Mouse (Mus musculus) kidney, adult 2 months (tissue): ENCODE measurements around the gene Sec13. TPM values are rescaled to one million over a fixed set of nuclear protein-coding genes. Genes with fewer than 3 reads are reported as not detected.

ENCODE experiments used
- DNase-seq: peaks from one replicate; pipeline ENCODE4 v3.0.0; 2021
- H3K27ac ChIP-seq: fragments of 200-500 bp; 2 replicates; pipeline ENCODE4 v1.5.1; 2012; ENCODE audit warnings: low read depth, low read length, control low read depth, inconsistent platforms; ENCODE audit not compliant: insufficient read depth
- H3K27me3 ChIP-seq: fragments of 200-500 bp; replicated peaks from 2 replicates; pipeline ENCODE4 v1.6.1; 2012; ENCODE audit warnings: mild to moderate bottlenecking, moderate library complexity, low read length, inconsistent platforms; ENCODE audit not compliant: control insufficient read depth, insufficient read depth
- H3K36me3 ChIP-seq: fragments of 200-500 bp; 2 replicates; pipeline ENCODE4 v1.6.1; 2012; ENCODE audit warnings: mild to moderate bottlenecking, moderate library complexity, low read length, inconsistent platforms; ENCODE audit not compliant: control insufficient read depth, insufficient read depth
- H3K4me1 ChIP-seq: fragments of 200-500 bp; 2 replicates; pipeline ENCODE4 v1.6.1; 2011; ENCODE audit warnings: low read length; ENCODE audit not compliant: control insufficient read depth, insufficient read depth
- H3K4me3 ChIP-seq: fragments of 200-500 bp; 2 replicates; pipeline ENCODE4 v1.5.1; 2011; ENCODE audit warnings: mild to moderate bottlenecking, low read depth, low read length, control low read depth; ENCODE audit not compliant: insufficient read depth
- CTCF ChIP-seq: fragments of 200-500 bp; conservative IDR thresholded peaks from 2 replicates; pipeline ENCODE4 v1.5.1; 2011; ENCODE audit warnings: low read depth, mild to moderate bottlenecking, control low read depth, low read length, moderate library complexity, mixed read lengths; ENCODE audit not compliant: insufficient read depth, insufficient read length
- POLR2A ChIP-seq: fragments of 200-500 bp; IDR thresholded peaks from one replicate; pipeline ENCODE4 v1.6.1; 2011; ENCODE audit warnings: low read depth, low read length, control low read depth
- WGBS: fragments of 180-500 bp; shearing (Covaris S2); methylation state at CpG from one replicate; pipeline ENCODE4 v1.1.7; 2018; 5-methylcytosine and 5-hydroxymethylcytosine counted together
- polyA plus RNA-seq: library from polyadenylated mRNA; depleted of rRNA; stranded (reverse); fragments of >200 nt; gene quantifications from 2 replicates; pipeline ENCODE4 v1.2.3, GENCODE M21; 2012

Sec13 gene
- polyA plus RNA-seq, 1 experiment = 155 TPM

GRCm38 (mm10) chr6:113693377-113693776, 47.2 kb downstream of the Sec13 start:
- H3K36me3 ChIP-seq = no peaks in the 10 kb centered on the region
- no peak overlapping the region for H3K27ac ChIP-seq
- H3K4me3 ChIP-seq = no peak overlapping the region
- WGBS = 79% methylated on average over 5 of the region's 5 CpGs
- no peak for DNase-seq
- H3K27me3 ChIP-seq = no peaks in the 10 kb centered on the region
- TF ChIP-seq CTCF = no peak
- no peak for TF ChIP-seq POLR2A
- peaks cover 24% of the 10 kb centered on the region for H3K4me1 ChIP-seq

DNA sequence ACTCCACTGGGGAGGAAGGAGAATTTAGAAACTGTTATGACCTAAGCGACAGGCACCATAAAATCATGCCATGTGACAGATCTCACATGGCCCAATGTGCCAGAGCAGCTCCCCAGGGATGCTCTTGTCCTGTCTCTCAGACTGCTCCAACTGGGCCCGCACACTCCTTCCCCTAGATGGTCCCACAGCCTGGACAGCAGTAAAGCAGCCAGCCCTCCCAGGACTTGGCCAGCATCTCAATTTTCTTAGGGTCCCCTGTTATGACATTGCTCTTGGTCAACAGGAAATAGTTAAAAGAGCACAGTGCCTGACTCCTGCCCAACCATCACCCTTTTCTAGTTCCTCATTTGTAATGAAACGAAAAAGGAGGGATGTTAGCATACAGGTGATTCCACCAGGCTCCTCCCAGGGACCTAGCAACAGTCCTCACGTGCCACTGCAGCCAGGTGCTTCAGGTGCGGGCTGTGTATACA, 47.8 kb downstream of the Sec13 start:
- 68% methylated on average over 5 of the region's 5 CpGs for WGBS
- Histone ChIP-seq H3K4me3 (no peak overlapping the region), H3K36me3 (no peaks in the 10 kb centered on the region), H3K27me3 (no peaks in the 10 kb centered on the region), H3K27ac (no peak overlapping the region; the same call in 1 of the 2 replicates), H3K4me1 (peaks cover 24% of the 10 kb centered on the region)
- peak; percentile 50 for DNase-seq
- TF ChIP-seq CTCF (no peak), POLR2A (no peak)

DNA sequence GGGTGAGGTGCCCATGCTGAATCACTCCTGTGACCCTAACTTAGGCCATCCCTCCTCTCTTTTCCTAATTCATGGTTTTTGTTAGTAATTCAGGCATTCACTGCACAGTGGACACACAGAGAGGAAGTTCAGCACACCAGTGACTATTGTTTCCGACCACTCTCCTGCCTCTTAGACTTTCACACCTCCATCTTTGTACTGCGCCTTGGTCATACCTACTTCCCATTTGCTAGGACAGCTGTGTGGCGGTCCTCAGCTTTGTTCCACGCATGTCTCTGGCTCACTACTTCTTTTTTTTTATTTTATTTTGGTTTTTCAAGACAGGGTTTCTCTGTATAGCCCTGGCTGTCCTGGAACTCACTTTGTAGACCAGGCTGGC, 49.5 kb downstream of the Sec13 start:
- H3K27me3 ChIP-seq = no peaks in the 10 kb centered on the region
- TF ChIP-seq CTCF (no peak), POLR2A (no peak)
- DNase-seq = no peak
- peak overlapping the region; percentile 41 for H3K4me3 ChIP-seq
- 54% methylated on average over 4 of the region's 4 CpGs for WGBS
- no peaks in the 10 kb centered on the region for H3K36me3 ChIP-seq
- H3K27ac ChIP-seq = peak overlapping the region; percentile 98
- peaks cover 20% of the 10 kb centered on the region for H3K4me1 ChIP-seq

- H3K4me1 ChIP-seq = peaks cover 16% of the 10 kb centered on the region
- 4% methylated on average over 14 of the region's 14 CpGs for WGBS
- peak overlapping the region; percentile 98 for H3K27ac ChIP-seq
- no peaks in the 10 kb centered on the region for H3K36me3 ChIP-seq
- no peak for TF ChIP-seq CTCF
- no peak for TF ChIP-seq POLR2A
- no peaks in the 10 kb centered on the region for H3K27me3 ChIP-seq
- DNase-seq = peak; percentile 95
- peak overlapping the region; percentile 41 for H3K4me3 ChIP-seq
These were observed 50.0 kb downstream of the Sec13 start for GRCm38 (mm10) chr6:113690400-113691083.

DNA sequence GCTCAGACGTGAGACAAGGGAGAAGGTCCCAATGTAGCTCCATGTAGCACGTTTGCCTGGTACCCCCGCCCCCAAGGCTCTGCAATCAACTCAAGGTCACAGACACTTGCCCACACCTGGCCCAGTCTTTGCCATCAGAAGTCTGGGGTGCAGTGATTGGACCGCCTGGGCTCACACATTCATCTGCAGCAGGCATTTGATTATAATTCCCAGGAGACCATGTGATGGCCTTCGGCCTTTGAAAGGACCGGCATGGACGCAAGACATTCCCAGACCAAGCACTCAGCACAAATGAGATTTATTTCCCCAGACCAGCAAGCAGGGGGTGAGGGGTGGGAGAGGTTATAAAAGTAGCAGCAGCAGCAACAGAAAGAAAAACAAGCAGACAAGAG, 50.5 kb downstream of the Sec13 start:
- Histone ChIP-seq H3K36me3 (no peaks in the 10 kb centered on the region), H3K27me3 (no peaks in the 10 kb centered on the region), H3K4me1 (peaks cover 16% of the 10 kb centered on the region), H3K4me3 (no peak overlapping the region), H3K27ac (peak overlapping the region; percentile 98)
- DNase-seq = peak; percentile 92
- TF ChIP-seq CTCF (no peak), POLR2A (no peak)
- WGBS = 15% methylated on average over 7 of the region's 7 CpGs

DNA sequence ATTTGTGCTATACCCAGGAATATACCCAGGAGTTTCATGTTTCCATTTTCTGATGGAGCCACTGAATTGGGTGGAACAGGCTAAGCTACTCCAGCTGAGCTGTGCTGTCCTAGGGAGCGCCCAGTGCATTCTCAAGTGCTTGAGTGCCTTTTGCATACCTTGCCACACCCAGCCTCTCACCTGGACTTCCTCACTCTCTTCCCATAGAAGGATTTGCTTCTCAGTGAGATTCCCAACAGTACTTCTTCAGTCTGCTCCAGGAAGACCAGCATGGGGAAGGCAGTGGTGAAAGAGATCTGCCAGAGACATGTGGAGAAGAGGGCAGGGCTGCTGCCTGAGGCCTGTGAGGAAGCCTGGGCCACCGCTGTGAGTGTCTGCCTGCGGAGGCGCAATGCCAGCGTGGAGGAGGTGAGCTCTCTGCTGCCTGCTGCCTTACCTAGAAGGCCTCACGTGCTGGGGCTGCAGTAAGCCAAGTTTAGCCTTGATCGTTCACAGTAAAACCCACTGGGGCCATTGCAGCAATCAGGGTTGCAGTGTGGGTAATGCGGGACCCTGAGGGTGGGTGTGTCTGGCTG, 53.9 kb downstream of the Sec13 start:
- H3K36me3 ChIP-seq = no peaks in the 10 kb centered on the region
- no peak for DNase-seq
- no peak overlapping the region for H3K4me3 ChIP-seq
- H3K27me3 ChIP-seq = no peaks in the 10 kb centered on the region
- 70% methylated on average over 8 of the region's 8 CpGs for WGBS
- no peak overlapping the region for H3K27ac ChIP-seq
- H3K4me1 ChIP-seq = peaks cover 16% of the 10 kb centered on the region
- TF ChIP-seq CTCF = no peak
- TF ChIP-seq POLR2A = no peak

DNA sequence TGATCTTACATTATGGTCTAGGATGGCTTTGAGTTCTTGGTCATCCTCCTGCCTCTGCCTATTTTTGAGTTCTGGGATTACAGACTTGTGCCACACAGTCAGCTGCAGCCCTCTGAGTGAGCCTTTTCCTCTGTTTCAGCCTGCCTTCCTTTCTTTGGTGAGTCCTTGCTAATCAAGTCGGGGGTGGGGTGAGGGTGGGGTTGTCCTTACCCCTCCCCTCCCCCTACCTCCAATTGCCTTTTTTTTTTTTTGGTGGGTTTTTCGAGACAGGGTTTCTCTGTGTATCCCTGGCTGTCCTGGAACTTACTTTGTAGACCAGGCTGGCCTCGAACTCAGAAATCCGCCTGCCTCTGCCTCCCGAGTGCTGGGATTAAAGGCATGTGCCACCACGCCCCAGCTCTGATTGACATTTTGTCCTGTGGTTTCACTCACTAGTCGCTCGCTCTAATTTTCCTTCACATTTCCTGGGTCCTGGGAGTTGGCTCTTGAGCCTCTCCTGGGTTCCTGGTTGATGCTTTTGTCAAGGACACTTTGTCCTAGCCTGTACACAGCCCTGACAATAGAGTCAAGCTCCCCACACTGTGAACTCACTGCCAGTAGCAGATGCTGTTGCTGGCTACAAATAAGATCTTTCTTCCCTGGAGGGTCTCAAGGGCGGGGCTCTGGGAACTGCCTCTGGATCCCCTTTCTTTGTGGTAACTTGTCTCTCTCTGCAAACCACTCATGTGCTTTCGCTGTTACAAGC, 57.3 kb downstream of the Sec13 start:
- no peak for DNase-seq
- WGBS = 89% methylated on average over 10 of the region's 10 CpGs
- H3K36me3 ChIP-seq = no peaks in the 10 kb centered on the region
- H3K27me3 ChIP-seq = no peaks in the 10 kb centered on the region
- 0 out of 2 replicates have a peak, but pooled peaks cover 2% of the 10 kb centered on the region for H3K4me1 ChIP-seq
- TF ChIP-seq POLR2A = no peak
- TF ChIP-seq CTCF = no peak
- H3K27ac ChIP-seq = no peak overlapping the region
- no peak overlapping the region for H3K4me3 ChIP-seq
